8 mouse cellular contexts compared by ENCODE assay signal in the genomic region with DNA sequence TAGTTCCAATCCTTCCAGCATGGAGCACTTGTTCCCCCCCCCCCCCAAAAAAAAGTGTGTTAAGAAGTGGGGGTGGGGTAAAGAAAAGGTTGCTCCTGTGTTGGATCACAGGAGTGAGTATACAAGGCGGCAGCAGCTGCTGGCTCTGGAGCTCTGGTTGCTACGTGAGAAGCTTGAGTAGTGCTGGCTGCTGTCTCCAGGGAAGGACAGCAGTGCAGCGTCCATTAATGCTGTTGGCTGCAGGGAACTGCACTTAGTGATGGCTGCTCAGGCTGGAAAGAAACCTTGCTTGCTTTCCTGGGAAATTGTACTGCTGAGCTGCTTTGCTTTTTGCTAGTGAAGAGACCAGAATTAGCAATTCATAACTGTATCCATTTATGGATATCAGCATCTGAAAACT. TPM values are rescaled to one million over a fixed set of nuclear protein-coding genes. Genes with fewer than 3 reads are reported as not detected.
A peak's percentile ranks its signal among the peaks of the same experiment; 100 is the strongest.
DNase-seq lines count a peak whose midpoint lies in the region; ATAC-seq and TF ChIP-seq lines count a peak whose summit lies in the region.

No protein-coding gene starts in this region.

- H3K9me3 ChIP-seq in forebrain, embryonic 15.5 days = no peaks in the 10 kb centered on the region
- no peaks in the 10 kb centered on the region for H3K9me3 ChIP-seq in hindbrain, embryonic 11.5 days (ENCODE audit: control insufficient read depth, low read length)
- H3K9me3 ChIP-seq in limb, embryonic 12.5 days = no peaks in the 10 kb centered on the region
- no peaks in the 10 kb centered on the region for H3K9me3 ChIP-seq in neural tube, embryonic 11.5 days (ENCODE audit: control insufficient read depth, low read length)

- H3K4me1 ChIP-seq in cerebellum, adult 2 months (ENCODE audit: control insufficient read depth, insufficient read depth, low read length) = peaks cover 6% of the 10 kb centered on the region; the same call in 1 of the 2 replicates
- H3K4me1 ChIP-seq in forebrain, embryonic 15.5 days = peaks cover 66% of the 10 kb centered on the region
- peaks cover 3% of the 10 kb centered on the region; the same call in 1 of the 2 replicates for H3K4me1 ChIP-seq in hindbrain, embryonic 11.5 days (replicated peaks; ENCODE audit: control insufficient read depth, insufficient read depth, low read length)
- peaks cover 36% of the 10 kb centered on the region for H3K4me1 ChIP-seq in limb, embryonic 12.5 days (replicated peaks)
- H3K4me1 ChIP-seq in neural tube, embryonic 11.5 days (ENCODE audit: control insufficient read depth, insufficient read depth, low read length) = peaks cover 15% of the 10 kb centered on the region

- no peak for ATAC-seq in cerebellum, adult (ENCODE audit: insufficient number of reproducible peaks, low FRiP score, low TSS enrichment)
- no peak for ATAC-seq in forebrain, embryonic 15.5 days (replicated peaks)
- ATAC-seq in hindbrain, embryonic 11.5 days (ENCODE audit: low FRiP score) = no peak
- no peak for ATAC-seq in limb, embryonic 12.5 days (ENCODE audit: insufficient number of reproducible peaks, insufficient read depth, low FRiP score, low TSS enrichment, low read depth)
- ATAC-seq in neural tube, embryonic 11.5 days (ENCODE audit: insufficient read depth, low FRiP score, low TSS enrichment) = no peak

- 0% methylated on average over 3 of the region's 3 CpGs for WGBS in cerebellum, adult 2 months
- WGBS in forebrain, embryonic 15.5 days = under 1% methylated on average over 3 of the region's 3 CpGs
- WGBS in hindbrain, embryonic 11.5 days = 0% methylated on average over 3 of the region's 3 CpGs
- 0% methylated on average over 3 of the region's 3 CpGs for WGBS in limb, embryonic 12.5 days
- WGBS in neural tube, embryonic 11.5 days = 0% methylated on average over 3 of the region's 3 CpGs

- TF ChIP-seq CTCF in cerebellum, adult 2 months (IDR thresholded peaks at IDR 0.05; ENCODE audit: borderline replicate concordance, insufficient read depth, low read depth, low read length) = no peak

- H3K27me3 ChIP-seq in cerebellum, adult 2 months (ENCODE audit: control insufficient read depth, insufficient read depth, low read length) = no peaks in the 10 kb centered on the region
- no peaks in the 10 kb centered on the region for H3K27me3 ChIP-seq in forebrain, embryonic 15.5 days
- no peaks in the 10 kb centered on the region for H3K27me3 ChIP-seq in hindbrain, embryonic 11.5 days (ENCODE audit: control insufficient read depth, insufficient read depth, low read length)
- H3K27me3 ChIP-seq in limb, embryonic 12.5 days = no peaks in the 10 kb centered on the region
- no peaks in the 10 kb centered on the region for H3K27me3 ChIP-seq in neural tube, embryonic 11.5 days (ENCODE audit: control insufficient read depth, insufficient read depth, low read length)

- TF ChIP-seq POLR2A in cerebellum, adult 2 months (IDR thresholded peaks at IDR 0.05; ENCODE audit: borderline replicate concordance, insufficient read depth, low read length) = no peak

- H3K36me3 ChIP-seq in forebrain, embryonic 15.5 days = no peaks in the 10 kb centered on the region
- H3K36me3 ChIP-seq in hindbrain, embryonic 11.5 days (ENCODE audit: control insufficient read depth, insufficient read depth, low read length) = no peaks in the 10 kb centered on the region
- H3K36me3 ChIP-seq in limb, embryonic 12.5 days = no peaks in the 10 kb centered on the region
- no peaks in the 10 kb centered on the region for H3K36me3 ChIP-seq in neural tube, embryonic 11.5 days (ENCODE audit: control insufficient read depth, insufficient read depth, low read length)

- H3K4me3 ChIP-seq in cerebellum, adult 2 months (replicated peaks; ENCODE audit: insufficient read depth, low read depth, low read length) = peak overlapping the region; percentile 35
- H3K4me3 ChIP-seq in forebrain, embryonic 15.5 days = peak overlapping the region; percentile 67
- H3K4me3 ChIP-seq in hindbrain, embryonic 11.5 days (ENCODE audit: low read depth, low read length) = peak overlapping the region; percentile 85
- peak overlapping the region; percentile 94 for H3K4me3 ChIP-seq in limb, embryonic 12.5 days (replicated peaks)
- H3K4me3 ChIP-seq in neural tube, embryonic 11.5 days (ENCODE audit: low read depth, low read length) = peak overlapping the region; percentile 94

- peak; percentile 27 to 33 for DNase-seq in cerebellum, adult 2 months
- DNase-seq in adipocyte (ENCODE audit: low spot score) = peak; percentile 63
- peak; percentile 71 for DNase-seq in hindbrain, embryonic 11.5 days (ENCODE audit: low spot score)
- DNase-seq in neural tube, embryonic 11.5 days (ENCODE audit: low spot score) = peak; percentile 63
- no peak for DNase-seq in urinary bladder, postnatal 36 days (ENCODE audit: low spot score in 2 of 2)

- H3K27ac ChIP-seq in cerebellum, adult 2 months (ENCODE audit: insufficient read depth, low read length) = no peak overlapping the region
- peak overlapping the region; percentile 72 for H3K27ac ChIP-seq in forebrain, embryonic 15.5 days (replicated peaks)
- H3K27ac ChIP-seq in hindbrain, embryonic 11.5 days (ENCODE audit: low read depth, low read length) = peak overlapping the region; percentile 72
- 0 out of 2 replicates have a peak overlapping the region, but pooled peaks have one; percentile 29 for H3K27ac ChIP-seq in limb, embryonic 12.5 days
- peak overlapping the region; percentile 42; the same call in 1 of the 2 replicates for H3K27ac ChIP-seq in neural tube, embryonic 11.5 days (ENCODE audit: low read depth, low read length)

- H3K4me2 ChIP-seq in forebrain, embryonic 15.5 days (replicated peaks) = peak overlapping the region; percentile 86
- H3K4me2 ChIP-seq in hindbrain, embryonic 11.5 days (replicated peaks; ENCODE audit: low read depth, low read length) = peak overlapping the region; percentile 66
- H3K4me2 ChIP-seq in limb, embryonic 12.5 days = peak overlapping the region; percentile 91
- peak overlapping the region; percentile 88 for H3K4me2 ChIP-seq in neural tube, embryonic 11.5 days (ENCODE audit: low read depth)

- peak overlapping the region; percentile 51 for H3K9ac ChIP-seq in forebrain, embryonic 15.5 days (replicated peaks)
- H3K9ac ChIP-seq in hindbrain, embryonic 11.5 days (ENCODE audit: low read depth, low read length) = peak overlapping the region; percentile 53
- H3K9ac ChIP-seq in limb, embryonic 12.5 days (replicated peaks) = peak overlapping the region; percentile 65
- H3K9ac ChIP-seq in neural tube, embryonic 11.5 days (ENCODE audit: low read length) = peak overlapping the region; percentile 50

RNA-seq across cellular contexts. Expression of a gene that starts 2.3 kb away (rescaled TPM):
- 58.9 and 64.2 TPM in 2 replicates for polyA plus RNA-seq in cerebellum, adult 2 months (2012; rRNA removed)
- polyA plus RNA-seq in forebrain, embryonic 15.5 days (2015; fragmentation: Nextera tagmentation; extraction: Ambion mirVana) = 52.2 and 53.4 TPM in 2 replicates
- 74.7 and 91.1 TPM in 2 replicates for polyA plus RNA-seq in hindbrain, embryonic 11.5 days (2014; fragmentation: Nextera tagmentation; extraction: Ambion mirVana)
- polyA plus RNA-seq in limb, embryonic 12.5 days (2016; fragmentation: Nextera tagmentation; extraction: Ambion mirVana) = 74.4 and 78.2 TPM in 2 replicates
- polyA plus RNA-seq in neural tube, embryonic 11.5 days (2014; fragmentation: Nextera tagmentation; extraction: Ambion mirVana) = 74.9 and 78.5 TPM in 2 replicates

RNA-seq across cellular contexts. Expression of a gene that starts 33.5 kb away (rescaled TPM):
- 20.8 and 21.8 TPM in 2 replicates for polyA plus RNA-seq in cerebellum, adult 2 months (2012; rRNA removed)
- 55.5 and 60.7 TPM in 2 replicates for polyA plus RNA-seq in forebrain, embryonic 15.5 days (2015; fragmentation: Nextera tagmentation; extraction: Ambion mirVana)
- 57.4 and 58.0 TPM in 2 replicates for polyA plus RNA-seq in hindbrain, embryonic 11.5 days (2014; fragmentation: Nextera tagmentation; extraction: Ambion mirVana)
- polyA plus RNA-seq in limb, embryonic 12.5 days (2016; fragmentation: Nextera tagmentation; extraction: Ambion mirVana) = 44.4 and 49.7 TPM in 2 replicates
- 50.4 and 52.9 TPM in 2 replicates for polyA plus RNA-seq in neural tube, embryonic 11.5 days (2014; fragmentation: Nextera tagmentation; extraction: Ambion mirVana)

Comparison
In these comparisons a context has a peak if more than half of its experiments do, and no peak if none do; other contexts are left out.
1. DNase-seq: peak in cerebellum, adult 2 months (2 of 2), adipocyte (single experiment), hindbrain, embryonic 11.5 days (single experiment) and neural tube, embryonic 11.5 days (single experiment); none in urinary bladder, postnatal 36 days (0 of 2).
2. H3K4me3 ChIP-seq: peak in every context shown above with its lines; median percentile 94 in limb, embryonic 12.5 days; 94 in neural tube, embryonic 11.5 days; 85 in hindbrain, embryonic 11.5 days; 67 in forebrain, embryonic 15.5 days; 35 in cerebellum, adult 2 months.
3. Peak in every context shown above with its lines, with median percentiles within 50 percentile points of each other: H3K4me2 ChIP-seq and H3K9ac ChIP-seq.